Mouse (Mus musculus) embryonic facial prominence, embryonic 14.5 days (tissue): ENCODE results near the gene Ttc21a. TPM values are rescaled to one million over a fixed set of nuclear protein-coding genes. Genes with fewer than 3 reads are reported as not detected.

Source experiments
- ATAC-seq: fragments of 200-750 bp; cut with Nextera tagmentation; 2 replicates; pipeline ENCODE4 v1.8.0; 2017; ENCODE audit warnings: low read depth, moderate number of reproducible peaks, moderate TSS enrichment
- DNase-seq: peaks from one replicate; pipeline ENCODE4 v3.0.0-alpha.2; 2015; ENCODE audit warnings: low spot score
- H3K27ac ChIP-seq: fragments of 300-500 bp; sonication (generic); replicated peaks from 2 replicates; pipeline ENCODE4 v1.5.1; 2014; ENCODE audit warnings: low read depth, mild to moderate bottlenecking, low read length, moderate library complexity
- H3K27me3 ChIP-seq: fragments of 300-500 bp; sonication (generic); replicated peaks from 2 replicates; pipeline ENCODE4 v1.6.1; 2014; ENCODE audit warnings: low read length; ENCODE audit not compliant: control insufficient read depth, insufficient read depth
- H3K36me3 ChIP-seq: fragments of 300-500 bp; sonication (generic); 2 replicates; pipeline ENCODE4 v1.6.1; 2014; ENCODE audit warnings: low read length, mixed read lengths; ENCODE audit not compliant: control insufficient read depth, insufficient read depth
- H3K4me1 ChIP-seq: fragments of 300-500 bp; sonication (generic); 2 replicates; pipeline ENCODE4 v1.6.1; 2014; ENCODE audit warnings: antibody characterized with exemption, low read length; ENCODE audit not compliant: control insufficient read depth, insufficient read depth
- H3K4me2 ChIP-seq: fragments of 300-500 bp; sonication (generic); 2 replicates; pipeline ENCODE4 v1.6.1; 2014; ENCODE audit warnings: low read depth, mild to moderate bottlenecking, low read length, moderate library complexity, mixed read lengths
- H3K4me3 ChIP-seq: fragments of 300-500 bp; sonication (generic); 2 replicates; pipeline ENCODE4 v1.5.1; 2014; ENCODE audit warnings: low read depth, mild to moderate bottlenecking, low read length
- H3K9ac ChIP-seq: fragments of 300-500 bp; sonication (generic); 2 replicates; pipeline ENCODE4 v1.6.1; 2014; ENCODE audit warnings: low read depth, mild to moderate bottlenecking, low read length, moderate library complexity, mixed read lengths
- H3K9me3 ChIP-seq: fragments of 300-500 bp; sonication (generic); 2 replicates; pipeline ENCODE4 v1.6.1; 2016; ENCODE audit warnings: low read length; ENCODE audit not compliant: control insufficient read depth
- WGBS: fragments of 180-500 bp; shearing (Covaris S2); extraction: QIAGEN DNeasy Blood & Tissue Kit; methylation state at CpG from one replicate; pipeline ENCODE4 v1.1.7; 2014; 5-methylcytosine and 5-hydroxymethylcytosine counted together
- polyA plus RNA-seq: library from polyadenylated mRNA; unstranded; fragments of >200 nt; fragmentation: Nextera tagmentation; extraction: Ambion mirVana; gene quantifications from 2 replicates; pipeline ENCODE4 v1.2.1, GENCODE M21; 2014

Gene Ttc21a
- polyA plus RNA-seq, 1 experiment from 2014 or later, result 0.72 TPM

GRCm38 (mm10) chr9:119991310-119991709 is 53.9 kb downstream of the Ttc21a start:
- H3K27me3 ChIP-seq, result no peaks in the 10 kb centered on the region
- H3K4me3 ChIP-seq, result no peak overlapping the region
- DNase-seq, result no peak
- WGBS, result 13% methylated on average over 5 of the region's 5 CpGs
- H3K27ac ChIP-seq, result no peak overlapping the region
- no peak for ATAC-seq
- no peak overlapping the region for H3K9ac ChIP-seq
- H3K36me3 ChIP-seq, result no peaks in the 10 kb centered on the region
- no peak overlapping the region for H3K4me2 ChIP-seq
- 0 out of 2 replicates have a peak, but pooled peaks cover 4% of the 10 kb centered on the region for H3K4me1 ChIP-seq
- no peaks in the 10 kb centered on the region for H3K9me3 ChIP-seq

DNA sequence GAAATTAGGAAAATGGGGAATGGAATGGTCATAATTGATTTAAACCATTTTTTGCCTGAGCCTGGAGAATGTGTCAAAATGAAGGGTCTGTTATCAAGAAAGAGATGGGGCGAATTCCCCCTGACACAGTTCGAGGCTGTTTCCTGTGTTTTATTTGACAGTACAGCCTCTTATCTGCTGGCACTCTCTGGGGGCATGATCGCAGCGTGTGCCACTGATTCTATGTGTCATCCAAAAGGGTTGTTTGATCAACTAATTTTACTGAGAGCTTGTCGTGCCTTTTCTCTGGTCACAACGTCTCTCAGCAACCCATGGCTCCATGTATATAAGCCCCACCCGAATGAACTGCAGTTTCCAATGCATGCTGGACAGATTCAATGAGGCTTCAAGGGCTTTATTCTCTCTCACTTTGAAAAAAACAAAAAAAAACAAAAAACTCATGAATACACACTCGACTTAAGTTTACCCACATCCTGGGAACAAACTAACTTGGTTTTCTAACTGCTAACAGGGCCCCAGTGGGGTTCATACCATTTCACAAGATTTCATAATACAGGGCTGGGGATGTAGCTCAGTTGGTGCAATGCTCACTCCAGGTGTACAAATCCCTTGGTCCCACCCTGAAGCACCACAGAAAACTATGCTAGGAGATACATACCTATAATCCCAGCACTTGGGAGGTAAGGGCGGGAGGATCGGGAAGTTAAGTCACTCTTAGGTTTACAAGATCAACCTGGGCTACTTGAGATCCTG is 55.9 kb downstream of the Ttc21a start:
- no peak overlapping the region for H3K4me2 ChIP-seq
- H3K36me3 ChIP-seq, result no peaks in the 10 kb centered on the region
- no peak overlapping the region for H3K4me3 ChIP-seq
- DNase-seq (no peak), ATAC-seq (no peak)
- H3K4me1 ChIP-seq, result no peaks in the 10 kb centered on the region
- no peaks in the 10 kb centered on the region for H3K9me3 ChIP-seq
- no peak overlapping the region for H3K27ac ChIP-seq
- 74% methylated on average over 10 of the region's 10 CpGs for WGBS
- no peaks in the 10 kb centered on the region for H3K27me3 ChIP-seq
- H3K9ac ChIP-seq, result no peak overlapping the region

- no peaks in the 10 kb centered on the region for H3K36me3 ChIP-seq
- DNase-seq, result no peak
- no peaks in the 10 kb centered on the region for H3K4me1 ChIP-seq
- H3K4me2 ChIP-seq, result no peak overlapping the region
- H3K9ac ChIP-seq, result no peak overlapping the region
- ATAC-seq, result no peak
- WGBS, result 64% methylated on average over 7 of the region's 7 CpGs
- H3K9me3 ChIP-seq, result no peaks in the 10 kb centered on the region
- H3K27ac ChIP-seq, result no peak overlapping the region
- H3K27me3 ChIP-seq, result no peaks in the 10 kb centered on the region
- H3K4me3 ChIP-seq, result no peak overlapping the region
These were observed 56.8 kb downstream of the Ttc21a start for GRCm38 (mm10) chr9:119994207-119994606.

- H3K4me3 ChIP-seq, result no peak overlapping the region
- no peak for ATAC-seq
- no peaks in the 10 kb centered on the region for H3K36me3 ChIP-seq
- H3K9ac ChIP-seq, result no peak overlapping the region
- H3K27me3 ChIP-seq, result no peaks in the 10 kb centered on the region
- DNase-seq, result no peak
- 86% methylated on average over 4 of the region's 4 CpGs for WGBS
- H3K4me2 ChIP-seq, result no peak overlapping the region
- H3K27ac ChIP-seq, result no peak overlapping the region
- H3K9me3 ChIP-seq, result no peaks in the 10 kb centered on the region
- no peaks in the 10 kb centered on the region for H3K4me1 ChIP-seq
These were observed 58.7 kb downstream of the Ttc21a start for GRCm38 (mm10) chr9:119996080-119996479.

DNA sequence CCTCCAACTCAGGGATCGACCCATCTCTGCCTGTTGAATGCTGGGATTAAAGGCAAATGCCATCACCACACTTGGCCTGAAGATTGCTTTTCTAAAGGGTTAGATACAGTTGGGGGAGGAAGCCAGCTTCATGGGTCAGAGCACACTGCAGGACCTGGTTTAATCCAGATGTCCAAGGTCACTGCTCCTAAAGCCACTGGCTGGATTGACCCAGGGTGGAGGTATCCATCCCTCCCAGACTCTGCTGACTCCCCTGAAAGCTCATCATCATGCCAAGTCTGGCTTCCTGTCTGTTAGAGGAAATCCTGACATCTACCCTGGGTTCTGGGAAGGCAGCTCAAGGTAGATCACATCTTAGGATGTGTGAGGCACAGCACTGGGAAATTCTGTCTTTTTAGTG is 61.4 kb downstream of the Ttc21a start:
- ATAC-seq, result no peak
- H3K9ac ChIP-seq, result no peak overlapping the region
- WGBS, result 68% methylated on average over 1 of the region's 1 CpGs

DNA sequence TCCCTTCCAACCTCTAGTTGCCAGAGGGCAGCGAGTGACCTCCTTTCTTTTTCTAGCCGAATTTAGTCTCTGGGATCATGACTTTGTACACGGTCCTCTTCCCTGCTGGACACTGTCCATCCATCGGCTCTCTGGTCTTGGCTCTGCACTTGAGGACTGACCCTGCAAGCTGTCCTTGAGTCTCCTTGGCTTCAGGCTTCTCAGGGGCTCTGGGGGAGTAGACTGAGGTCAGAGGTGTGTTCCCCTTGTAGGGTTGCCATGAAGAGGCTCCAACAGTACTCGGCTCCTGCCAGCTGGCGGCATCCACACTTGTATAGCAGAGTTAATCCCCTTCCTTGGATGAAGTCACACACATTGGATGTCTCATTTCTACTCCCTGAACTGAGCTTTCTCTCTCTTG is 62.2 kb downstream of the Ttc21a start:
- no peak overlapping the region for H3K4me2 ChIP-seq
- 65% methylated on average over 6 of the region's 6 CpGs for WGBS
- ATAC-seq, result no peak
- H3K4me1 ChIP-seq, result peaks cover 4% of the 10 kb centered on the region
- no peak for DNase-seq
- H3K9ac ChIP-seq, result no peak overlapping the region
- H3K27ac ChIP-seq, result no peak overlapping the region
- no peaks in the 10 kb centered on the region for H3K9me3 ChIP-seq
- H3K27me3 ChIP-seq, result no peaks in the 10 kb centered on the region
- H3K4me3 ChIP-seq, result no peak overlapping the region
- H3K36me3 ChIP-seq, result no peaks in the 10 kb centered on the region

More for the DNA sequence above, 61.4 kb downstream of the Ttc21a start:
- no peaks in the 10 kb centered on the region for H3K27me3 ChIP-seq
- no peak for DNase-seq
- H3K36me3 ChIP-seq, result no peaks in the 10 kb centered on the region
- no peaks in the 10 kb centered on the region for H3K9me3 ChIP-seq
- H3K4me3 ChIP-seq, result no peak overlapping the region
- H3K4me1 ChIP-seq, result peaks cover 4% of the 10 kb centered on the region
- no peak overlapping the region for H3K27ac ChIP-seq
- H3K4me2 ChIP-seq, result no peak overlapping the region

- Histone ChIP-seq H3K27ac (no peak overlapping the region), H3K4me2 (no peak overlapping the region), H3K4me1 (peaks cover 6% of the 10 kb centered on the region), H3K9ac (no peak overlapping the region), H3K36me3 (no peaks in the 10 kb centered on the region), H3K9me3 (no peaks in the 10 kb centered on the region), H3K4me3 (no peak overlapping the region), H3K27me3 (no peaks in the 10 kb centered on the region)
- DNase-seq (no peak), ATAC-seq (no peak)
- WGBS, result 77% methylated on average over 5 of the region's 5 CpGs
These were observed 63.4 kb downstream of the Ttc21a start for GRCm38 (mm10) chr9:120000761-120001160.

GRCm38 (mm10) chr9:120001945-120002725 is 64.7 kb downstream of the Ttc21a start:
- 11% methylated on average over 31 of the region's 31 CpGs for WGBS
- no peaks in the 10 kb centered on the region for H3K36me3 ChIP-seq

More at GRCm38 (mm10) chr9:120001945-120002725, 64.7 kb downstream of the Ttc21a start:
- H3K27me3 ChIP-seq, result no peaks in the 10 kb centered on the region
- ATAC-seq, result peak; percentile 94
- peak; percentile 96 for DNase-seq
- peak overlapping the region; percentile 65 for H3K9ac ChIP-seq
- H3K4me1 ChIP-seq, result peaks cover 10% of the 10 kb centered on the region
- peak overlapping the region; percentile 75 for H3K27ac ChIP-seq
- H3K9me3 ChIP-seq, result no peaks in the 10 kb centered on the region
- H3K4me2 ChIP-seq, result peak overlapping the region; percentile 67
- H3K4me3 ChIP-seq, result peak overlapping the region; percentile 44
